Mouse (Mus musculus) limb, embryonic 14.5 days (tissue): ENCODE results near the gene Rasa2. TPM values are rescaled to one million over a fixed set of nuclear protein-coding genes. Genes with fewer than 3 reads are reported as not detected.

Experiments
- ATAC-seq: fragments of 200-750 bp; cut with Nextera tagmentation; 2 replicates; pipeline ENCODE4 v1.8.0; 2017; ENCODE audit warnings: low read depth, moderate number of reproducible peaks, moderate TSS enrichment; ENCODE audit not compliant: low FRiP score
- DNase-seq: peaks from one replicate; pipeline ENCODE4 v3.0.0-alpha.2; 2015; ENCODE audit warnings: low spot score
- H3K27ac ChIP-seq: fragments of 300-500 bp; sonication (generic); replicated peaks from 2 replicates; pipeline ENCODE4 v1.5.1; 2014; ENCODE audit warnings: low read depth, mild to moderate bottlenecking, low read length, moderate library complexity, mixed read lengths
- H3K27me3 ChIP-seq: fragments of 300-500 bp; sonication (generic); 2 replicates; pipeline ENCODE4 v1.6.1; 2014; ENCODE audit warnings: low read length, mixed read lengths; ENCODE audit not compliant: control insufficient read depth, insufficient read depth
- H3K36me3 ChIP-seq: fragments of 300-500 bp; sonication (generic); 2 replicates; pipeline ENCODE4 v1.6.1; 2014; ENCODE audit warnings: mild to moderate bottlenecking, low read length, moderate library complexity, mixed read lengths; ENCODE audit not compliant: control insufficient read depth, insufficient read depth
- H3K4me1 ChIP-seq: fragments of 300-500 bp; sonication (generic); 2 replicates; pipeline ENCODE4 v1.6.1; 2014; ENCODE audit warnings: antibody characterized with exemption, low read length, mixed read lengths; ENCODE audit not compliant: control insufficient read depth, insufficient read depth
- H3K4me2 ChIP-seq: fragments of 300-500 bp; sonication (generic); replicated peaks from 2 replicates; pipeline ENCODE4 v1.6.1; 2014; ENCODE audit warnings: low read depth, mild to moderate bottlenecking, low read length, moderate library complexity; ENCODE audit not compliant: severe bottlenecking
- H3K4me3 ChIP-seq: fragments of 300-500 bp; sonication (generic); replicated peaks from 2 replicates; pipeline ENCODE4 v1.5.1; 2014; ENCODE audit warnings: low read length
- H3K9ac ChIP-seq: fragments of 300-500 bp; sonication (generic); 2 replicates; pipeline ENCODE4 v1.6.1; 2014; ENCODE audit warnings: mild to moderate bottlenecking, low read depth, low read length, moderate library complexity; ENCODE audit not compliant: severe bottlenecking
- H3K9me3 ChIP-seq: fragments of 300-500 bp; sonication (generic); 2 replicates; pipeline ENCODE4 v1.6.1; 2016; ENCODE audit warnings: low read length; ENCODE audit not compliant: control insufficient read depth
- POLR2A ChIP-seq: fragments of 200-500 bp; IDR thresholded peaks from 2 replicates; pipeline ENCODE4 v1.8.0; 2012; ENCODE audit warnings: inconsistent platforms, mild to moderate bottlenecking, moderate library complexity, borderline replicate concordance; ENCODE audit not compliant: insufficient read depth, insufficient read length; ENCODE audit errors: extremely low read depth
- WGBS: fragments of 180-500 bp; shearing (Covaris S2); extraction: QIAGEN DNeasy Blood & Tissue Kit; methylation state at CpG from one replicate; pipeline ENCODE4 v1.1.7; 2014; 5-methylcytosine and 5-hydroxymethylcytosine counted together
- polyA plus RNA-seq, 2 experiments: library from polyadenylated mRNA; depleted of rRNA in 1 of 2; stranded (reverse) in 1 of 2; unstranded in 1 of 2; fragments of >200 nt; fragmentation: Nextera tagmentation in 1 of 2; extraction: Ambion mirVana in 1 of 2; gene quantifications; 2 replicates each; pipeline versions ENCODE4 v1.2.1 to v1.2.3; 2012 to 2014

Rasa2 gene
- polyA plus RNA-seq, 2 experiments: 10.9 to 20.6 TPM

DNA sequence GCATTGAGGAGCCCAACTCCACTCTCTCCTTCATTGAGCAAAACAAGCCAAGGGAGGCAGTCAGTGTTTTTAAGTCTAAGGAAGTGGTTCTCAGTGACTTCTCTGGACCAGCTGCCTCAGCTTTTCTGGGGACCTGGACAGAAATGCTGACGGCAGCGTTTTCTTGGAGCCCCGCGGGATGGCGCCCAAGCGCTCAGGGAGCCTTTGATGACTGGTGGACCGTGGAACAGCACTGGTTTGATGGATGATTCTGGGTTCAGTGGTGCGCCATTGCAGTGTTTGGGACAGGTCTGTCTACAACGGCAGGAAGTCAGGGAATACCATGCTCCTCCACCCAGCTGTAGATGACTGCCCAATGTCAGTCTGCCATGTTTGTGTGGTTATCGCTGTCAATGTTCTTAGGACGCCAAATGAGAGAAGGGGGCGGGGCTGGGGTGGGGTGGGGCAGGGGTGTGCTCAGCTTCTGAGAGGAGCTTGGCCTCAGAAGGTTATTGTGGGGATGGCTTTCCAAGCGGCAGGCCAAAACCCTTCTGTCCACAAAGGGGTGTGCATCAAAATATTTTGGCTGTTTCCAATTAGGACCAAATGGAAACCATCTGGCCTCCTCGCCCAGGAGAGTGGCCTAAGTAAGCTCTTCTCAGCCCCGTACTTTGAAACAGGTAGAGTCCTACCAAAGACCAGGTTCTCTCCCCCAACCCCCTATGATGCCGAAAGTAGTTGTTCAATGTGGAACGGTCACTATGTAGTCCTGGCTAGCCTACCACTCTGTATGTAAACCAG is 127.1 kb downstream of the Rasa2 start:
- Histone ChIP-seq H3K27me3 (no peaks in the 10 kb centered on the region), H3K9ac (no peak overlapping the region), H3K27ac (no peak overlapping the region), H3K4me2 (no peak overlapping the region), H3K4me1 (no peaks in the 10 kb centered on the region), H3K9me3 (no peaks in the 10 kb centered on the region), H3K4me3 (no peak overlapping the region), H3K36me3 (no peaks in the 10 kb centered on the region)
- ATAC-seq: no peak
- 52% methylated on average over 17 of the region's 17 CpGs for WGBS
- no peak for TF ChIP-seq POLR2A
- no peak for DNase-seq

DNA sequence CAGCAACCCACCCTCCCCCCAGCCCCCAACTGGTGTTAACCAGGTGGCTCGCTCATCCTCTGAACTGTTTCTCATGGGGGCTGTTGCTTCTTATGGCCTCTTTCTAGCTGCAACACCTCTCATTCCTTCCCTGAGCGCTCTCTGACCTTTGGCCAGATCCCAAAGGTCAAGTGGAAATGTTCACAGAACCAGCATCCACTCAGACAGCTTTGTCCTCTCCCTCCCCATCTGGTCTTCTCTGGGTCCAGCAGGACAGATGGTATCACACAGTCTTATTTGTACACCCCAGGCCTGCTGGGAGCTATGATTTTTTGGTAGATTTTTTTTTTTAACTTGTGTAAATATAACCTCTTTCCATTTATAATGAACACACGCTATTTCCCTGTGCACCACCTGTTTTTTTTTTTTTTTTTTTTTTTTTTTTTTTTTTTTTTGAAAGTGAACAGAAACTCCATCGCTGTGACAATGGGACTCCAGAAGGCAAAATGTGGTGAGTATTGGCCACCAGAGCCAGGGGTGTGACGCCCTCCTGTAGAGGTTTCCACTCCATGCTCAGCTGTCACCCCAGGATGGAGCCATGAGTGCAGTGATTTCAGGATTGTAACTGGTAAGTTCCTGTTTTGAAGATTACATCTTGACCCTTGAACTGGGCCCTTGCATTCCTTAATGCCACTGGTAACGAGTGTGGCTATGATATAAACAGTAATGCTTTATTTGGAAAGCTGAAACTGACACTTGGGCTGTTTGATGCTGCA is 128.4 kb downstream of the Rasa2 start:
- H3K4me3 ChIP-seq: no peak overlapping the region
- H3K9me3 ChIP-seq: no peaks in the 10 kb centered on the region
- DNase-seq (no peak), ATAC-seq (no peak; the same call in 1 of the 2 replicates)
- no peaks in the 10 kb centered on the region for H3K27me3 ChIP-seq
- H3K27ac ChIP-seq: no peak overlapping the region
- 73% methylated on average over 6 of the region's 6 CpGs for WGBS
- H3K9ac ChIP-seq: no peak overlapping the region
- no peaks in the 10 kb centered on the region for H3K4me1 ChIP-seq
- H3K4me2 ChIP-seq: no peak overlapping the region
- no peak for TF ChIP-seq POLR2A
- H3K36me3 ChIP-seq: no peaks in the 10 kb centered on the region

DNA sequence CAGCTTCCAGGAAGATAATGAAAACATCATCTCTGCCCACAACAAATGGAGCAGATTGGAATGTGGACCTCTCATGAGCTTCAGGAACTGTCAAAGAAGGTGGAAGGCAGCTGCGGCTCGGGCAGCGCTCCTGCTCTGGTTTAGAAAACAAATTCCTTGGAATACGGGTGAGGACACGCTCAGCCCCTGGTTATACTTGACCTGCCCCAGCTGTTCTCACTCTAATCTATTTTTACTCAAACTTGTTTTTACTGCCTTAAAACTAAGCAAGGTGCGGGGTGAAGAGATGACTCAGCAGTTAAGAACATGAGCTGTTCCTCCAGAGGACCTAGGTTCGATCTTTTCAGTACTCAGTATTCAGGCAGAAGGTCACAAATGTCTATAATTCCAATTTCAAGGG is 130.2 kb downstream of the Rasa2 start:
- Histone ChIP-seq H3K36me3 (no peaks in the 10 kb centered on the region), H3K4me1 (no peaks in the 10 kb centered on the region), H3K4me2 (no peak overlapping the region), H3K9me3 (no peaks in the 10 kb centered on the region), H3K9ac (no peak overlapping the region), H3K27ac (no peak overlapping the region), H3K4me3 (no peak overlapping the region), H3K27me3 (no peaks in the 10 kb centered on the region)
- no peak for TF ChIP-seq POLR2A
- ATAC-seq (no peak; the same call in 1 of the 2 replicates), DNase-seq (no peak)
- WGBS: 42% methylated on average over 7 of the region's 7 CpGs

DNA sequence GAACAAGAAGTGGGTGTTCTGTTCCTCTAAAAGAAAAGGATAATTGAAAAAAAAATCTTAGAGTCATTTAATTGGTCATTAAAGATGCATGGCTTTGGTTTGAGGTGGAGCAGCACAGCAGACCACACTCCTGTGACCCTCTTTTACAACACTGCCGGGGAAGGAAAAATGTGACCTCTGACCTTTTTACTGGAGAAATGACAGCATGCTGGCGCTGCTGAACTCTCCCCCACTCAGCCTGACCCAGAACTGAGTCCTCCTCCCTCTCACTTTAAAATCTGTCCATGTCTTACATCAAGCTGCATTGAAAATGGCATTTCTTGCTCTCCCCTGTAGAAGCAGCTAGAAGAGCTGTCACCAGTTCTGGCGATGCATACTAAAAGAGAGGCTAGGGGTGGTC is 138.2 kb downstream of the Rasa2 start:
- no peak overlapping the region for H3K27ac ChIP-seq
- 7% methylated on average over 3 of the region's 3 CpGs for WGBS
- no peak for TF ChIP-seq POLR2A
- peak overlapping the region; percentile 38; the same call in 1 of the 2 replicates for H3K4me2 ChIP-seq
- H3K9me3 ChIP-seq: no peaks in the 10 kb centered on the region
- no peak for DNase-seq
- no peak for ATAC-seq
- peaks cover 11% of the 10 kb centered on the region for H3K4me1 ChIP-seq
- H3K9ac ChIP-seq: no peak overlapping the region
- no peaks in the 10 kb centered on the region for H3K36me3 ChIP-seq
- H3K27me3 ChIP-seq: no peaks in the 10 kb centered on the region
- no peak overlapping the region for H3K4me3 ChIP-seq

DNA sequence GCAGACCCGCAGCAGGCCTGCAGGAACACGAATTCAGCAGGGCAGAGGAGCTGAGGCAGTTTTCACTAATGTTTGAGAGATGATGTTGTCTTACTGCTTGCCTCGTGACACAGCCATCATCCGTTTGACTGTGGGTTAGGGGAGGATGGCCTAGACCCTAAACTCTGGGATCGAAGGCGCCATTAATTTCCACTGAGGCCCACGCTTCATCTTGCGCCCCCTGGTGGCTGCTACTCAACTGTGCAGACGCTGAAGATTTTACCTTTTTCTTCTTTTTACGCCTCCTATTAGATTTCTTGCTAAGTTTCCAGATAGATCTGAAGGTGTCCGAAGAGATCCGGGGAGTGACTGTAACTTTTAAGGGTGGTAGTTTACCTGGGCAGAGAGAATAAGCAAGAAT is 139.6 kb downstream of the Rasa2 start:
- H3K4me2 ChIP-seq: no peak overlapping the region
- TF ChIP-seq POLR2A: no peak
- DNase-seq: no peak
- peaks cover 11% of the 10 kb centered on the region for H3K4me1 ChIP-seq
- no peak overlapping the region for H3K27ac ChIP-seq
- no peak for ATAC-seq
- H3K36me3 ChIP-seq: no peaks in the 10 kb centered on the region
- no peak overlapping the region for H3K4me3 ChIP-seq
- 34% methylated on average over 12 of the region's 12 CpGs for WGBS
- H3K9ac ChIP-seq: no peak overlapping the region
- H3K9me3 ChIP-seq: no peaks in the 10 kb centered on the region
- no peaks in the 10 kb centered on the region for H3K27me3 ChIP-seq

Other genes starting within 250 kb of the Rasa2 start
- 183 and 341 TPM in 2 replicates for gene Rnf7, start 152.9 kb downstream of the Rasa2 start, polyA plus RNA-seq (2012; rRNA removed)
- 261 and 272 TPM in 2 replicates for gene Rnf7, start 152.9 kb downstream of the Rasa2 start, polyA plus RNA-seq (2014; fragmentation: Nextera tagmentation; extraction: Ambion mirVana)
- gene Gm28729, start 106.4 kb downstream of the Rasa2 start, polyA plus RNA-seq (2012; rRNA removed): 0.05 and 0.11 TPM in 2 replicates
- not detected in 2 replicates for gene Gm28729, start 106.4 kb downstream of the Rasa2 start, polyA plus RNA-seq (2014; fragmentation: Nextera tagmentation; extraction: Ambion mirVana)
- gene Zbtb38, start 121.2 kb upstream of the Rasa2 start, polyA plus RNA-seq (2012; rRNA removed): 2.8 and 3.8 TPM in 2 replicates
- 14.9 and 16.8 TPM in 2 replicates for gene Zbtb38, start 121.2 kb upstream of the Rasa2 start, polyA plus RNA-seq (2014; fragmentation: Nextera tagmentation; extraction: Ambion mirVana)